Mouse (Mus musculus): Measurements from ENCODE around the gene Serpinh1. TPM values are rescaled to one million over a fixed set of nuclear protein-coding genes. Genes with fewer than 3 reads are reported as not detected.

Gene Serpinh1
- polyA plus RNA-seq, 1 experiment from 2014 or later: 427 TPM

GRCm38 (mm10) chr7:99365069-99365468, 12.0 kb upstream of the Serpinh1 start:
- Histone ChIP-seq H3K4me2 (ENCODE audit: low read length) (no peak overlapping the region), H3K27ac (replicated peaks in 1 of 2; ENCODE audit: control insufficient read depth in 1 of 2, insufficient read depth in 1 of 2, low read depth in 2 of 2, low read length in 2 of 2) (no peak overlapping the region), H3K27me3 (ENCODE audit: control insufficient read depth, insufficient read depth, low read length) (no peaks in the 10 kb centered on the region), H3K36me3 (ENCODE audit: control insufficient read depth, insufficient read depth, low read length) (no peaks in the 10 kb centered on the region), H3K4me1 (ENCODE audit: control insufficient read depth in 2 of 2, insufficient read depth in 2 of 2, low read length in 2 of 2) (peaks cover 10 to 11% of the 10 kb centered on the region in 2 experiments), H3K4me3 (ENCODE audit: control insufficient read depth in 1 of 2, insufficient read depth in 1 of 2, low read depth in 1 of 2, low read length in 2 of 2) (no peak overlapping the region), H3K9me3 (ENCODE audit: control insufficient read depth, low read length) (no peaks in the 10 kb centered on the region), H3K9ac (ENCODE audit: low read length) (no peak overlapping the region)
- no peak for ATAC-seq (ENCODE audit: insufficient number of reproducible peaks, insufficient read depth, low FRiP score, low read depth)
- WGBS: 0% methylated on average over 5 of the region's 5 CpGs

- no peaks in the 10 kb centered on the region for H3K9me3 ChIP-seq (ENCODE audit: control insufficient read depth, low read length)
- no peak for ATAC-seq (ENCODE audit: insufficient number of reproducible peaks, insufficient read depth, low FRiP score, low read depth)
- no peaks in the 10 kb centered on the region for H3K27me3 ChIP-seq (ENCODE audit: control insufficient read depth, insufficient read depth, low read length)
- H3K4me2 ChIP-seq (ENCODE audit: low read length): no peak overlapping the region
- H3K4me1 ChIP-seq (ENCODE audit: control insufficient read depth in 2 of 2, insufficient read depth in 2 of 2, low read length in 2 of 2): peaks cover 20 to 28% of the 10 kb centered on the region in 2 experiments
- no peak overlapping the region for H3K27ac ChIP-seq (replicated peaks in 1 of 2; ENCODE audit: control insufficient read depth in 1 of 2, insufficient read depth in 1 of 2, low read depth in 2 of 2, low read length in 2 of 2)
- no peak overlapping the region for H3K9ac ChIP-seq (ENCODE audit: low read length)
- no peak overlapping the region for H3K4me3 ChIP-seq (ENCODE audit: control insufficient read depth in 1 of 2, insufficient read depth in 1 of 2, low read depth in 1 of 2, low read length in 2 of 2)
- WGBS: 80% methylated on average over 2 of the region's 2 CpGs
- no peaks in the 10 kb centered on the region for H3K36me3 ChIP-seq (ENCODE audit: control insufficient read depth, insufficient read depth, low read length)
Measured at GRCm38 (mm10) chr7:99362137-99362536, 9.1 kb upstream of the Serpinh1 start.

- no peak overlapping the region for H3K4me3 ChIP-seq (ENCODE audit: control insufficient read depth in 1 of 2, insufficient read depth in 1 of 2, low read depth in 1 of 2, low read length in 2 of 2)
- no peaks in the 10 kb centered on the region for H3K27me3 ChIP-seq (ENCODE audit: control insufficient read depth, insufficient read depth, low read length)
- H3K36me3 ChIP-seq (ENCODE audit: control insufficient read depth, insufficient read depth, low read length): no peaks in the 10 kb centered on the region
- 40% methylated on average over 8 of the region's 8 CpGs for WGBS
- peak overlapping the region; percentile 90 for H3K27ac ChIP-seq (replicated peaks in 1 of 2; ENCODE audit: control insufficient read depth in 1 of 2, insufficient read depth in 1 of 2, low read depth in 2 of 2, low read length in 2 of 2)
- H3K4me1 ChIP-seq (ENCODE audit: control insufficient read depth in 2 of 2, insufficient read depth in 2 of 2, low read length in 2 of 2): peaks cover 33 to 40% of the 10 kb centered on the region in 2 experiments
- ATAC-seq (ENCODE audit: insufficient number of reproducible peaks, insufficient read depth, low FRiP score, low read depth): no peak
- peak overlapping the region; percentile 48; the same call in 1 of the 2 replicates for H3K9ac ChIP-seq (ENCODE audit: low read length)
- H3K9me3 ChIP-seq (ENCODE audit: control insufficient read depth, low read length): no peaks in the 10 kb centered on the region
- peak overlapping the region; percentile 12; the same call in 1 of the 2 replicates for H3K4me2 ChIP-seq (ENCODE audit: low read length)
Measured at GRCm38 (mm10) chr7:99360803-99361414, 7.9 kb upstream of the Serpinh1 start.

- no peaks in the 10 kb centered on the region for H3K27me3 ChIP-seq (ENCODE audit: control insufficient read depth, insufficient read depth, low read length)
- peak overlapping the region; percentile 90 for H3K27ac ChIP-seq (replicated peaks in 1 of 2; ENCODE audit: control insufficient read depth in 1 of 2, insufficient read depth in 1 of 2, low read depth in 2 of 2, low read length in 2 of 2)
- H3K4me1 ChIP-seq (ENCODE audit: control insufficient read depth in 2 of 2, insufficient read depth in 2 of 2, low read length in 2 of 2): peaks cover 38 to 46% of the 10 kb centered on the region in 2 experiments
- H3K9me3 ChIP-seq (ENCODE audit: control insufficient read depth, low read length): no peaks in the 10 kb centered on the region
- no peaks in the 10 kb centered on the region for H3K36me3 ChIP-seq (ENCODE audit: control insufficient read depth, insufficient read depth, low read length)
- H3K9ac ChIP-seq (ENCODE audit: low read length): peak overlapping the region; percentile 54; the same call in 1 of the 2 replicates
- 17% methylated on average over 10 of the region's 10 CpGs for WGBS
- peak; percentile 84 for ATAC-seq (ENCODE audit: insufficient number of reproducible peaks, insufficient read depth, low FRiP score, low read depth)
- H3K4me2 ChIP-seq (ENCODE audit: low read length): peak overlapping the region; percentile 12; the same call in 1 of the 2 replicates
- H3K4me3 ChIP-seq (ENCODE audit: control insufficient read depth in 1 of 2, insufficient read depth in 1 of 2, low read depth in 1 of 2, low read length in 2 of 2): no peak overlapping the region
Measured at GRCm38 (mm10) chr7:99360021-99360802, 7.2 kb upstream of the Serpinh1 start.

GRCm38 (mm10) chr7:99358371-99358770, 5.3 kb upstream of the Serpinh1 start:
- WGBS: 85% methylated on average over 8 of the region's 8 CpGs
- no peak for ATAC-seq (ENCODE audit: insufficient number of reproducible peaks, insufficient read depth, low FRiP score, low read depth)

GRCm38 (mm10) chr7:99357201-99357600, 4.2 kb upstream of the Serpinh1 start:
- peak overlapping the region; percentile 76; the same call in 1 of the 2 replicates for H3K9ac ChIP-seq (ENCODE audit: low read length)
- peak overlapping the region; percentile 67 for H3K4me2 ChIP-seq (ENCODE audit: low read length)
- H3K4me3 ChIP-seq (ENCODE audit: control insufficient read depth in 1 of 2, insufficient read depth in 1 of 2, low read depth in 1 of 2, low read length in 2 of 2): no peak overlapping the region
- H3K9me3 ChIP-seq (ENCODE audit: control insufficient read depth, low read length): no peaks in the 10 kb centered on the region
- peaks cover 50 to 65% of the 10 kb centered on the region in 2 experiments for H3K4me1 ChIP-seq (ENCODE audit: control insufficient read depth in 2 of 2, insufficient read depth in 2 of 2, low read length in 2 of 2)
- peak overlapping the region; percentile 99 to 100 for H3K27ac ChIP-seq (replicated peaks in 1 of 2; ENCODE audit: control insufficient read depth in 1 of 2, insufficient read depth in 1 of 2, low read depth in 2 of 2, low read length in 2 of 2)
- H3K36me3 ChIP-seq (ENCODE audit: control insufficient read depth, insufficient read depth, low read length): no peaks in the 10 kb centered on the region
- WGBS: 17% methylated on average over 7 of the region's 7 CpGs
- ATAC-seq (ENCODE audit: insufficient number of reproducible peaks, insufficient read depth, low FRiP score, low read depth): no peak
- H3K27me3 ChIP-seq (ENCODE audit: control insufficient read depth, insufficient read depth, low read length): no peaks in the 10 kb centered on the region

More at GRCm38 (mm10) chr7:99358371-99358770, 5.3 kb upstream of the Serpinh1 start:
- no peak overlapping the region for H3K4me2 ChIP-seq (ENCODE audit: low read length)
- H3K4me1 ChIP-seq (ENCODE audit: control insufficient read depth in 2 of 2, insufficient read depth in 2 of 2, low read length in 2 of 2): peaks cover 47 to 62% of the 10 kb centered on the region in 2 experiments
- no peaks in the 10 kb centered on the region for H3K9me3 ChIP-seq (ENCODE audit: control insufficient read depth, low read length)
- no peak overlapping the region for H3K27ac ChIP-seq (replicated peaks in 1 of 2; ENCODE audit: control insufficient read depth in 1 of 2, insufficient read depth in 1 of 2, low read depth in 2 of 2, low read length in 2 of 2)
- H3K4me3 ChIP-seq (ENCODE audit: control insufficient read depth in 1 of 2, insufficient read depth in 1 of 2, low read depth in 1 of 2, low read length in 2 of 2): no peak overlapping the region
- no peak overlapping the region for H3K9ac ChIP-seq (ENCODE audit: low read length)
- no peaks in the 10 kb centered on the region for H3K36me3 ChIP-seq (ENCODE audit: control insufficient read depth, insufficient read depth, low read length)
- no peaks in the 10 kb centered on the region for H3K27me3 ChIP-seq (ENCODE audit: control insufficient read depth, insufficient read depth, low read length)

- WGBS: 5% methylated on average over 9 of the region's 9 CpGs
- H3K27ac ChIP-seq (replicated peaks in 1 of 2; ENCODE audit: control insufficient read depth in 1 of 2, insufficient read depth in 1 of 2, low read depth in 2 of 2, low read length in 2 of 2): peak overlapping the region; percentile 99 to 100
- H3K36me3 ChIP-seq (ENCODE audit: control insufficient read depth, insufficient read depth, low read length): 0 out of 2 replicates have a peak, but pooled peaks cover 3% of the 10 kb centered on the region
- H3K9ac ChIP-seq (ENCODE audit: low read length): peak overlapping the region; percentile 76
- ATAC-seq (ENCODE audit: insufficient number of reproducible peaks, insufficient read depth, low FRiP score, low read depth): peak; percentile 36
- no peaks in the 10 kb centered on the region for H3K9me3 ChIP-seq (ENCODE audit: control insufficient read depth, low read length)
- peaks cover 50 to 65% of the 10 kb centered on the region in 2 experiments for H3K4me1 ChIP-seq (ENCODE audit: control insufficient read depth in 2 of 2, insufficient read depth in 2 of 2, low read length in 2 of 2)
- peak overlapping the region; percentile 67 for H3K4me2 ChIP-seq (ENCODE audit: low read length)
- H3K4me3 ChIP-seq (ENCODE audit: control insufficient read depth in 1 of 2, insufficient read depth in 1 of 2, low read depth in 1 of 2, low read length in 2 of 2): peak overlapping the region in 1 of 2 experiments; percentile 25; a peak in 3 of 4 replicates
- H3K27me3 ChIP-seq (ENCODE audit: control insufficient read depth, insufficient read depth, low read length): no peaks in the 10 kb centered on the region
Measured at GRCm38 (mm10) chr7:99356244-99356930, 3.3 kb upstream of the Serpinh1 start.

All from heart, embryonic 14.5 days (tissue).